Mouse (Mus musculus): Measurements from ENCODE around the gene Gdi1.
"Not testable (repeated sequence)": the region's sequence is repeated elsewhere in the genome, so short reads cannot be mapped to it uniquely, and the experiment has no call there.

Gdi1 gene

DNA sequence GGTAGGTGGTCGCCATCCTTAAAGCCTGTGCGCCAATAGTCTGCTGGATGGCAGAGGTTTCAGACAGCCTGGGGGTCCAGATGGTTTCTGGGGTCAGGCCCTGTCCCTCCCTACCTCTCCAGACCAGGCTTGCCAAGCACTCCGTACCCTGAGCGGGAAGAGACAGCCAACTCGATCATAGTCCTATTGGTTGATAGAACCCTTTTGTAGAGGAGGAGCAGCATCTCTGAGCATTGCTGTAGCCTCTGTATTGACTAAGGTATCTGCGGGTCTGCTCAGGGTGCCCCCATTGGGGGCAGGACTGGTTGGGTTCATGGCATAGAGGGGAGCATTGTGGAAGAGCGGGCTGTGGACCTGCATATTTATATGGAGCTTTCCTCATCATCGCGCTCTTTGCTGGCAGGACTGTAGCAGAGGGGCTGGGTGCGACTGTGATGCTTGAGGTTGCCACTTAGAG is 24.4 kb downstream of the Gdi1 start:
- DNase-seq (ENCODE audit: low spot score), result no peak

DNA sequence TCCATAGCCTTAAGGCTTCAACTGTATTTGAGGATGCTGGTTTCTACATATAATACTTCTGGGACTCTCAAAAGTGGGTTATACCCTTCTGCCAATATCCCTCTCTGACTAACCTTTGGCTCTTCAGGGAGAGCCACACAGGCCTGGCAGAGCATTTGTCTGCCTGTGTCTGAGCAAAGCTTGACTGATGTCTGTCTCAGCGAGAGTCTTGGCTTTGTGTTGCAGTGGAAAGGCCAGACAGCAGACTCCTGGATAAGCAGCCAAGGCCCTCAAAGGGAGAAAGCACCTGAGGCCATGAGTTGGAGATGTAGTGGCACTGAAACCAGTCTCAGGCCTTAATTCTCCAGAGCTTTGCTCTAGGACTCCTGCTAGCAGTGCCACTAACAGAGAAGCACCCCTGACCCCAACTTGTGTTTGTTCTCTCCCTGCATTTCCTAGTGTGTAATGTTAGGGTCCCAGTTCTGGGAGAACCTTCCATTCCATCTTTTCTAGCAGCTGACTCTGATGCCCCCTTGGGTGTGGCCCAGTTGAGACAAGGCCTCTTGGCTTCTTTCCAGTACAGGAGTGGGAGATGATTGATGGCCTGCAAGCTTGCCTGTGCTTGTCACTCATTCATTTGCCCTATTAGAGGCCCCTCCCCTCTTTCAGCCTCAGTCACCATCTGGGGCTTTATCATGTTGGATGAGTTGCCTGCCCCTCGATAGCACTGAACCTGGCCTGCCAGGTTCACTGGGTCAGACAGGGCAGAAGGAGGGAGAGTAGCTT is 25.6 kb downstream of the Gdi1 start:
- no peak for DNase-seq (ENCODE audit: low spot score)

DNA sequence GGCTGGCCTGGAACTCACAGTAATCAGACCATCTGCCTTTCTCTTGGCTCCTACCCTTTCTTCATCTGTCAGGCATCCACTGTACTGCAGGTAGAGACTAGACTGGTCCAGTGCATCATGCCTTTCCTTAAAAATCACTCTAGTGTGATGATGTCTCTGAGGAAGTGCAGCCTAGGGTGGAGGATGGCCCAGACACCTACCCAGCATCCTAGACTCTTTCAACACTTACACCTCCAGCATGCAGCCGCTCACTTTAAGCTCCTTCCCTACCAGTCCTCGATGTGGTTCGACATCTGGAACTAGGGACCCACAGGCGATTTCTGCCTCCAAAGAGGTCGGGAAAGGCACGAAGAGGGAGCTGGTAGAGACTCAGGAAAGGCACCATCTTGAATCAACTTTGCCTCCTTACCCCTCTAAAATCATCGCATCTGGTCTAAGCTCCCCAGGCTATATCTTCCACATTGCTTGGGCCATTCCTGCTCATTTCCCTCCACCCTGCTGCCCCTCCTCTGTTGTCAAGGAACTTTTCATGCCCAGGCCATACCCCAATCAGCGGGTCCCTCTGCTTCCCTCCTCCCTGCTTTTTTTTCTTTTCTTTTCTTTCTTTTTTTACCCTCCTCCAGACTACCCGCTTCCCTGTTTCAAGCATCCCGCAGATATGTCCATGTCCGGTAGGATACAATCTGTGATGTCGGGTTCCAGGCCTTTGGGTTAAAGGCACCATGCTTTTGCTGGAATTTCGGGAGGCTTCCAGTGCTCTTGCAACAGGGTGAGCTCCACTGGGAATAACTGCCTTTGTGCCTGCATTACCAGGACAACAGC is 48.1 kb downstream of the Gdi1 start:
- peak; percentile 6 for DNase-seq (ENCODE audit: low spot score)

DNA sequence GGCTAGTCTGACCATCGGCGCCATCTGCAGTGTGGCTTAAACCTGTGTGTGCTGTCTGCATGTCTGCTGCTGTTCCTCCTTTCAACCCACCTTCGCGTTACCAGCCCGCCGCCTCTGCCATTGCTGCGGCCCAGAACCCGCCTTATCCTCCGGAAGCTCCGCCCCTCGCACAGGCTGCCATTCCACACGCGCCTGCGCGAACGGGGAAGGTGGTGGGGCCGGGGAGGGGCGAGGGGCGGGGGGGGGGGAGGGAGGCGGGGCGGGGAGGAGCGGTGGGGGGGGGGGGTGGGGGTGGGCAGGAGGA is 48.6 kb downstream of the Gdi1 start, which contains the start of gene Lage3:
Gene Lage3 (minus strand): TSS at position 152 of the 304 bp plus-strand sequence.
- peak; percentile 81 for DNase-seq (ENCODE audit: low spot score)

DNA sequence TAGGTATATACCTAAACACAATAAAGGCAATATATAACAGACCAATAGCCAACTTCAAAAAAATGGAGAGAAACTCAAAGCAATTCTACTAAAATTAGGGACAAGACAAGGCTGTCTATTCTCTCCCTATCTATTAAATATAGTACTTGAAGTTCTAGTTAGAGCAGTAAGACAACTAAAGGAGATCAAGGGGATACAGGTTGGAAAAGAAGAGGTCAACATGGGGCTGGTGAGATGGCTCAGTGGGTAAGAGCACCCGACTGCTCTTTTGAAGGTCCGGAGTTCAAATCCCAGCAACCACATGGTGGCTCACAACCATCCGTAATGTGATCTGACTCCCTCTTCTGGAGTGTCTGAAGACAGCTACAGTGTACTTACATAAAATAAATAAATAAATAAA is 52.3 kb downstream of the Gdi1 start:
- DNase-seq (ENCODE audit: low spot score), result not testable (repeated sequence)

DNA sequence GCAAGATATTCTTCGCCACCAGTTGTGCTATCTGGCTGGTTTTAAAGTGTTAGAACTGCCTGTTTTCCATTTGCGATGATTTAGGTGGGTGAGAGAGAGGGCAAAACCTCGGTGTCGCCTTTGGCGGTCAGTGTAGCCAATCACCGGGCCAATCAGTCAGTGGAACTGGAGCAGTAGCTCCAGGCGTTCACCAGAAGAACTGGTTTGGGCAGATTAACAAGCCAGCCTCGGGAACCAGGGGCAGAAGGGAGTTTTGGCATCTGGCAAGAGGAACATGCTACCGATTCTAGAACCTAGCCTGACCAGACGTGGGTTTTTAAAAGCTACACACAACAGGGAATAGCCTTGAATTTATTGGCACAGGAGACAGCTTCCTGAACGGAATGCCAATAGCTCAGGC is 54.4 kb downstream of the Gdi1 start:
- DNase-seq (ENCODE audit: low spot score), result no peak
